Mouse (Mus musculus) activated CD4-positive, CD25-positive, alpha-beta regulatory T cell, adult 4 months (primary cell): ENCODE data around the gene Bok. TPM values are rescaled to one million over a fixed set of nuclear protein-coding genes. Genes with fewer than 3 reads are reported as not detected.

Experiments
- ATAC-seq: one replicate; pipeline ENCODE4 v1.8.0; 2017
- polyA plus RNA-seq, 2 experiments: library from polyadenylated mRNA; unstranded; fragments of 100-300 nt; shearing (Covaris generic); gene quantifications; one replicate each; pipeline ENCODE4 v1.2.1; 2017

Gene Bok
- polyA plus RNA-seq, 2 experiments from 2014 or later = not detected

- no peak for ATAC-seq
Measured at GRCm38 (mm10) chr1:93691106-93691505, 5.6 kb downstream of the Bok start.

- no peak for ATAC-seq
Measured at GRCm38 (mm10) chr1:93691786-93692357, 6.4 kb downstream of the Bok start.

GRCm38 (mm10) chr1:93692773-93693172 lies 7.3 kb downstream of the Bok start:
- no peak for ATAC-seq

GRCm38 (mm10) chr1:93693502-93693901 lies 8.0 kb downstream of the Bok start:
- no peak for ATAC-seq

- ATAC-seq = no peak
Measured at GRCm38 (mm10) chr1:93693943-93694342, 8.5 kb downstream of the Bok start.

GRCm38 (mm10) chr1:93694966-93695365 lies 9.5 kb downstream of the Bok start:
- no peak for ATAC-seq

GRCm38 (mm10) chr1:93697317-93697716 lies 11.9 kb downstream of the Bok start:
- ATAC-seq = no peak

GRCm38 (mm10) chr1:93699159-93699558 lies 13.7 kb downstream of the Bok start:
- ATAC-seq = no peak

GRCm38 (mm10) chr1:93702106-93702505 lies 16.6 kb downstream of the Bok start:
- no peak for ATAC-seq

GRCm38 (mm10) chr1:93703472-93704048 lies 18.1 kb downstream of the Bok start:
- ATAC-seq = no peak

GRCm38 (mm10) chr1:93704341-93704740 lies 18.9 kb downstream of the Bok start:
- ATAC-seq = no peak

- no peak for ATAC-seq
Measured at GRCm38 (mm10) chr1:93705389-93705788, 19.9 kb downstream of the Bok start.

- no peak for ATAC-seq
Measured at GRCm38 (mm10) chr1:93716166-93716565, 30.7 kb downstream of the Bok start.

- no peak for ATAC-seq
Measured at GRCm38 (mm10) chr1:93721557-93721956, 36.1 kb downstream of the Bok start.

- ATAC-seq = no peak
Measured at GRCm38 (mm10) chr1:93724623-93725022, 39.2 kb downstream of the Bok start.

GRCm38 (mm10) chr1:93725665-93726064 lies 40.2 kb downstream of the Bok start:
- no peak for ATAC-seq

GRCm38 (mm10) chr1:93726116-93726515 lies 40.7 kb downstream of the Bok start:
- no peak for ATAC-seq

GRCm38 (mm10) chr1:93726974-93727373 lies 41.5 kb downstream of the Bok start:
- peak; percentile 59 for ATAC-seq

- ATAC-seq = no peak
Measured at GRCm38 (mm10) chr1:93731103-93731502, 45.6 kb downstream of the Bok start.

- no peak for ATAC-seq
Measured at GRCm38 (mm10) chr1:93731880-93732281, 46.4 kb downstream of the Bok start.

- no peak for ATAC-seq
Measured at GRCm38 (mm10) chr1:93735859-93736258, 50.4 kb downstream of the Bok start.

GRCm38 (mm10) chr1:93737711-93738110 lies 52.3 kb downstream of the Bok start:
- no peak for ATAC-seq

GRCm38 (mm10) chr1:93740671-93741070 lies 55.2 kb downstream of the Bok start:
- ATAC-seq = no peak

- no peak for ATAC-seq
Measured at GRCm38 (mm10) chr1:93741987-93742386, 56.5 kb downstream of the Bok start.

GRCm38 (mm10) chr1:93742910-93743309 lies 57.5 kb downstream of the Bok start:
- no peak for ATAC-seq
